Mouse (Mus musculus) spleen, postnatal 4 days (tissue): ENCODE measurements around the gene Palld.

Experiments
- DNase-seq, 2 experiments: peaks; one replicate each; pipeline ENCODE4 v3.0.0; 2022; ENCODE audit warnings: low spot score in 2 of 2

The Palld gene

DNA sequence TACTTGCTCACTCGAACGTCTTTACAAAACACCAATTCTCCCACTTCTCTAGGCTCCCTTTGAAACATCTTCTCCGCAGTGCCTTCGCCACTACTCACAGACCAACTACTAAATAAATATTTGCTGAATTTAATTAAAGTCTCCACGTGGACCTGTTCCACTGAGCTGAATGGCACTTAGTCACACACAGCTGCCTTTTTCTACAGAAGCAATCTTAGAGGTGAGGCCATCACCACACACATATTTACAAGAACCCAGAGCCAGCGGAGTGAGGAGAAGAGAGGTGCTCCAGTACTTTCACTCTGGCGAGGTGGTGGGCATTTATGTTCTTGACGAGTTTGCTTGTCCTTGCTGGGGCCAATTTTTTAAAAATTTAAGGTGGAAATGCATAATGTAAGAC, 346.3 kb downstream of the Palld start:
- DNase-seq = no peak

DNA sequence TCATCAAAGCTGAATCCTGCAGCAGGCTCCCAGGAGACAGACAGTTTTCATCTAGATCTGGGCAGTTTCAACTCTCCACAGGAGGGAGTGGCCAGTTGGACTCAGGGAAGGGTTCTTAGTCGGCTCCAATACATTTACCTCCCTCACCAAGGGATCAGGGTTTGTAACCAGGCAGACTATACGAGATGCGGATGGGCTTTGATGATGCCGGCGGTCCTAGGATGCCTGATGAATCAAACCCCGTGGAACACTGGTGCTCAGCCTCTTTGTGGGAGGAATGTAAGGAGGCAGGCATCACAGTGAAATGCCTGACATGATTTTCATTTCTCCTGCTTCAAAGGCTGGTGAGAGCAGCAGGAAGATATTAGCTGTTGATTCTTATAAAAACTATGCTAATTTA, 347.1 kb downstream of the Palld start:
- no peak for DNase-seq

DNA sequence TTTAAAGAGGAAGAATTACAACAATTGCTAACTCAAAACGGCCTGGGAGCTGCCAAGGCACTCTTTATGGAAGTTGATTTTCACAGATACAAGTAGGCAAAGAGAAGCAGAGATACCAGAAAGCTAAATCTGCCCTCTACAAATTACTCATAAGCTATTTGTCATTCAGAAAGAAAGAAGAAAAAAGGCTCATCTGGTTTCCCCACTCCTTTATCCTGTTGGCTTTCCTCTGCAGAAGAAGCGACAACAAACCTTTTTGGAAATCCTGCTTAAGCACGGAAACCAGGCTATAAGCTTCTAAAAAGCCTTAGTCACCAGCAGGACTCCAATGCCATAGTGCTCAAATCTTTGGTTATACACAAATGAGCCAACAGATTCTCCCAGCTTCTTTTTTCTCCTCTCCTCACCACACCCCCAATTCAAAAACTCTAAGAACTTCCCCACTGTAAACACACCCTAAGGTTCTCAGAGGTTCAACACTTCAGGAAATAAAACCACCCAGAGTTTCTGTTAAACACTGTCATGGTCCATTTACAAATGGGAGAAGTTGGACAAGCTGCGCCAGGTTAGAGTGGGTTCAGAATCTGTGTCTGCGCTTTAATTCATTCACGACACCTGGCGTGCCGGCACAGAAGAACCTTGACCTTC, 349.6 kb downstream of the Palld start:
- DNase-seq = no peak

DNA sequence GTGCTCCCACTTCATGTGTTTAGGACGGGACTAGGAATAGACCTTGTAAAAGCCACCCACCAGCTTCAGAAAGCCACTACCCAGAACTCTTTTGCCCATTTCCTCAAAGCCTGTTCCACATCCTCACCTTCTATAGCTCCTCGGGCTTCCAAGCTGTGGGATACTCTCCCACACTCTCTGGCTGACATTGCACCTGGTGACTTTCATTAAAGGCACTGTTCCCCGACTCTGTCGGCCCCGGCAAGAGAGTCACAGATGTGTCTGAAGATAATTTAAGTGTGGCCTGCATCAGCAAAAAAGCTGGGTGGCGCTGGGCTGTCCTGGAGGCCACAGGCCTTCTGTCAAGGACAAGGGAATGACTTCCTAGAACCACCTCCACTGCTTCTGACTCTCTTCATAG, 350.3 kb downstream of the Palld start:
- no peak for DNase-seq

DNA sequence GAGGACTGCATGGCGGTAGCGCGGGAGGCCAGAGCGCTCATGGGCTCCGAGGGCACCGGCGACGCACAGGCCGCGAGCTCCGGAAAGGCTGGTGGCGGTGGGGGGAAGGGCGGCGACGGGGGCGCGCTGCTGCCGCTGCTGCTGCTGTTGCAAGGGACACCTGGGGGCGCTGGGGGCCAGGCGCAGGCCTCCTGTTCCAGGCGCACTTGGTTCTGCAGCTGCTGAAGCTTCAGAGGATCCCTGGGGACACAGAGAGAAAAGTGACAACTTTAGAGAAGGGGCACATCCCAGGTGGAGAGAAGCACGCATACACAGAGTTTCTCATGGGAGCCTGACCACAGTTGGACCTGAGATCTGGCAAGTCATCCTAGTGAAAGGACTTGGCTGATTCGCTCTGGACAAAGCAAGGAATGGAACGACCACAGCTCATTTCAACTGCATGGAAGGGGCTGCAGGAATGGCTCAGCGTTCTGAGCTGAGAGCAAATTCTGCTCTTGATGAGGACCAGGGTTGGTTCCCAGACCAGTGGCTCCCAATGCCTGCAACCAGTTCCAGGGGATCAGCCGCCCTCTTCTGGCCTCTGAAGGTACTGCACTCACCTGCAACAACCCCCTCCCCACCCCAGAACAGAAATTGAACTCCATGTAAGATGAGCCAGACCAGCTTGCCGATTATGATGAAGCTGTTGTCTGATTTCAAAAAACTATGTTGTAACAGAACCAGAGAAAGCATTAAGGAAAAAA, 352.3 kb downstream of the Palld start:
- no peak for DNase-seq

DNA sequence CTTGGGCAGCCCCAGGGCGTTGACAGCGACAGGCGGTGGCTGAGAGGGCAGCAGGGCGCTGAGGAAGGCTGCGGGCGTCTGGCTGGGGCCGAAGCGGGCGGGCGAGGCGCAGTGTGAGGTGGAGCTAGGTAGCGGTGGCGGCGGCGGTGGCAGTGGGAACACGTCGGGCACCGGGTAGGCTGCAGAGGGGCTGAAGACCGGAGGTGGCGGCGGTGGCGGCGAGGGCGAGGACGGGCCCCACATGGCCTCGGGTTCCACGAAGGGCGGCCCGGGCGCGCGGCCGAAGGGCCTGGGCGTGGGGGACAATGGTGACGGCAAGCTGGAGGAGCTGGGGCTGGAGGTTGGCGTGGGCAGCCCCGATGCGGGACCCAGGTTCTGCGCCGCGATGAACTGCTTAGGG, 352.9 kb downstream of the Palld start:
- DNase-seq = no peak

DNA sequence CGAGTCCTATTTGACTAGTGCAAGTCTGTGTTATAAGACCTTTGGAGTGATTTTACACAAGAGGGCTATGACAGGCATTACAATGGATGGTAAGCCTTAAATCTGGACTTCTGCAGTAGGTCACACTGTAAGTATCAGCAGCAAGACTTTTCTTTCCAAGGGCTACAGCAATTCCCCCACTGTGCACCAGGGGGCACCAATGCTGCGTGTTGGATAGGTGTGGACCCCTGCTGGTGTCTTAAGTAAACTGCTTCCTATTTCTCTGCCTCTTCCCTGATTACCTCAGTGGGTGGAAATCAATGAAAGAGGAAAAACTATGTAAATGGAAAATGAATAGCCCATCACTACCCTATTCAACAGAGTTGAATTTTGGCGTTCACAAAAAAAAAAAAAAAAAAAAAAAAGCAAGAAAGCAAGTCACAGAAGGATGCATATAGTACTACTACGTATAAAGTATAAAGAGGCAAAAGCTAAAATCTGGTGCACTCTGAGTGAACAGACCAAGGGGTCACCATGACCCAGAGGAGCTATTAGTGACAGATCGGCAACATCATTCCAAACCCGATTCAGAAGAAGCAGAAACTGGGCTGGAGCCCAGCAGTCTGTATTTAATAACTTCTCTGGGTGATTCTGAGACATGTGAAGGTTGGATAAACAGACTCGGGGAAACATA, 362.5 kb downstream of the Palld start:
- peak; percentile 73 to 89 for DNase-seq

DNA sequence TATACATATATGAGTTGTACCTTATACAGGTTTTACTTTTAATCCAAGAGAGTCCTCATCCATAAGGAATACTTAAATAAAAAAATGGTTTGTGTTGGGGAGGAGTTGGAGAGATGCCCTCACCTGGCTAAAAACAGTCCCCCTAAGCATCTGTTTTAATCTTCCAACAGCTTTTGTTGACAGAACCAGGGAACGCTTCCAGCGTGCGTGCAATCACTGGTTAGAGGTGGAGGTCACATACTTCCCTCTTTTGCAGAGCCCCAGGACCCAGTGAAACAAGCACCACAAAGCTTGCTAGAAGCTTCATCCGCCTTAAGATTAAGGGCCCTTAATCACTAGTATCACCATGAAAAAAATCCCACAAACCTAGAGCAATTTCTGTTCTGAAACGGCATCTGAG, 365.0 kb downstream of the Palld start:
- no peak for DNase-seq

DNA sequence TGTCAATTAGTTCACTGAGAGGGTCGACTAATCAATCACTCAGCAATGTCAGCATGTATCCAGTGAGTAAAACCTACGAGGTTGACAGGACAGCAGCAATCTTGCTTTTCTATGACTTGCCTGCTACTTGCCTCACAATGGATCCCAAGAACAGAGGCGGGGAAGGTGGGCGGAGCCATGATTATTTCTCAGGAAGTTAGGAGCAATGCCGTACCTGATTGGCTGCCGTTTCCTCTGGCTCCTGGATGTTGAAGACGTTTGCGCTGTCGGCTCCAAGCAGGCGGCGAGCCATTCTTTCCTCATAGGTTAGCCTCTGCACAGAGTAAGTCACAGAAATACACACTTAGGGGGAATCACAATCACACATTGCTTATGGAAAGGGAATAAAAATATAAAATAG, 367.0 kb downstream of the Palld start:
- DNase-seq = no peak

DNA sequence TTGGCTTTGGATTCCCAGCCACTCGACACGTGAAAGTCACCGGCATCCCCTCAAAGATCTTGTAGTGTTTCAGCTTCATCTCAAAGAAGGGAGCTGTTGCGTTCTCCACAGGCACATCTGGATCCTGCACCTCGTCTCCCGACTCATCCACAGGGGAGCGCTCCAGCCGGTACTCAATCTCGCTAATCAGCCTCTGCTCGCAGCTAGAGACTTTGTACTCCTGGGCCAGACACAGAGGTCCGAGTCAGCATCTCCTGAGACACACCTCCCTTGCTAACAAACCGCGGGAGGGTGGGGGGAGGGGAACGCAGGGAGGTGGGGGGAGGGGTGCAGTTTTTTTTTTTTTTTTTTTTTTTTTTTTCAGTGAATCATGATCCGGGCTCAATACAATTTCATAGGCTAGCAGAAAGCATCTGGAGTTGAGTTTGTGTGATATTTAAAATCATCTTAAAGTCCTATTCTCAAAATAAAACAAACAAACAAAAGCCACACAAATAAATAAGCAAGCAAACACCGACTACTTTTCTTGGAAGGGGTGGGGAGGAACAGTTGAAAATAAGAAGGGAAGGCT, 369.0 kb downstream of the Palld start:
- DNase-seq = no peak

DNA sequence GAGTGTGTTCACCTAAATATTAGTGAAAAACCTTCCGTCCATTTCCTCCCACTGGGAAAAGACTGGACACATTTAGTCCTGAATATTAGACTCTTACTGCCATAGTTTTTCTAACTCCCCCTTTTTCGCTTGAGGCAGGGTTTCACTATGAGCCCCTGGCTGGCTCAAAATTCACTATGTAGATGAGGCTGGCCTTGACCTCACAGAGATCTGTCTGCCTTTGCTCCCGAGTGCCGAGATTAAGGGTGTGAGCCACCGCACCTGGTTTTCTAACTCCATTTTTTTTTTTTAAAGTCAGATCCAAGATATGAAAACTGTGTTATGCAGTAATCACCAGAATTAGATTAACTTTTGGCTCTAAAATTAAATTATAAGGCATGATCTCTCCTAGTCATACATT, 369.7 kb downstream of the Palld start:
- no peak for DNase-seq

DNA sequence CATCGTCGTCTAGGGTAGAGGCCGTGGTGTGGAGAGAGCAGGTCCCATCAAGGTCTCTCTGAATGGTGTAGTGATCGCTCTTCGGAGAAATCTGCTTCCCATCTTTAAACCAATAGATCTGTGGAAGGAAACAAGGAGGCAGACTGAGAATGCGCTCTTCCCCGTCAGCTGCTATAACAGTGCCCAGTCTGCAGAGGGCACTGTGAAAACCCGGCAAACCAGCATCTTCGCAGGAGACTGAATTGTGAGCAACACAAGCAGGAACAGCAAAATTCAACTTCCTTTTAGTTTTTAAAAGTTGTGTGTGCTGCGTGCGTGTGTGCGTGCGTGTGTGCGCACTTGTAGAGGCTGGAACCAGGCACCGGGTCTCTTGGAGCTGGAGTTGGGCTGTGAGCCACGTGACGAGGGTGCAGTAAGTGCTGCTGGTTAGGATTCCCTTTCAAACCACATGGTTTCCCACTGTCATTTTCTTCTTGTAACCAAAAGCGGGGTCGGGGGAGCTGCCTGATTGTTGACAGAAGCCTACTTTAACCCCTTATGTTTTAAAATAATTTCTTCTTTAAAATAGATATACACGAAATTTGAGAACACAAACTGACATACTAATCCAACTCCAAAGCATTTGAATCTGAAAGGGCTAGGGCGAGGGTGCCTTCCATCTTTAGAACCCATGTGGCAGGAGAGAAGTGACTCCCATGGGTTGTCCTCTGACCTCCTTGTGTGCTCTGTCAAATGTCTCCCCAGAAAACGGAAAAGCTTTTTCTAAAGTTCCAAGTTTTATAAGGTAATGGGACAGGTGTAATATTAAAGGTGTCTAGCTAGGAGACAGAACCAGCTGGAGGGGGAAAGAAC, 370.3 kb downstream of the Palld start:
- DNase-seq = no peak

DNA sequence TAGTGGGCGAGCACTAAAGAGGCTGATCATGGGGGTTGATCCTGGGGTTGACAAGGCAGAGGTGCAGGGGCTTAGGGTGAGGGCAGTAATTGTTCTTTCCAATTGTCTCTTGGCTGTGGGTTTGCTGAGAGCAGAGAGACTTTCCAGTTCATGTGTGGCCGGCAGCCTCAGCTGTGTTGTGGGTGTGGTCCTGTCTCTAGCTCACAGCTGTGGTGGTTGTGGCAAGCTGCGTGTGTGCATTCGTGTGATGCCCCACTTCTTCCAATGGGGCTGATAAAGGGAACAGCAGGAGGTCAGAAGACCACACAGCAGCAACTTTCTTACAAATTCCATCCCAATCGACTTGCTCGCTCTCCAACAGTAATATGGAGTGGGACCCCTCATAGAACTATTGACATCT, 373.8 kb downstream of the Palld start:
- no peak for DNase-seq

DNA sequence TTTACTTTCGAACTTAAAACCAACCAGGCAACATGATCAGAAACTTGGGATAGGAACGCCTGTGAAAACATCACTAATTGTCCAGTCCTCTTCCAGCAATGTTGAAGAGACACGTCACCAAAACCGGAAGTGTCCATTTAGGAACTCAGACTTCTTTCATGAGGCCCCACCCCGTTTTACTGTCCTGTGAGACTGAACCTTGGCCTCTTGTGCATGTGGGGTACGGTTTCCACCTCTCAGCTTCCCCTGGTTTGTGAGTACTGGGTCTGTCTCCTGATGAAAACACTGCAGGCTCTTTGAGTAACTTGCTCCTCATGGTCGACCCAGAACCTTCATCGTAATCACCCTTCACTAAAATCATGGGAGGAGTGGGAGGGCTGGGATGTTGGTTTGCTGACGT, 374.3 kb downstream of the Palld start:
- no peak for DNase-seq

DNA sequence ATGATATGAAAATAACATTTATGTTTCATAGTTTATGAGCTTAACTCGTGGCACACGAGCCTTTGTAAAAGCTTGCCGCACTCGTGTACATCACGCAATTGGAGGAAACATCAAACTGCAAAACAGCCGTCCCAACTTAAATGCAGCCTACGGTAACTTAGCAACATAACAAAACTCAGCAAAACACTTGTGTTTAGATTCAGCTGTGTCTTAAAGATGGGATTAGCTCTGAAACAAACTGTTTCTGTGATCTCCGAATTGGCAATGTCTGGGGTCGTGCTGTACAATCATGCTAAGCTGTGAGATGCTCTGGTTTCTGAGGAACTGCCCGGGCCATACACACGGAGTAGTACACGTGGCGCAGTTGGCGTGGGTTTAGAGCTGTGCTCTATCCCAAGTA, 375.5 kb downstream of the Palld start:
- DNase-seq = no peak

DNA sequence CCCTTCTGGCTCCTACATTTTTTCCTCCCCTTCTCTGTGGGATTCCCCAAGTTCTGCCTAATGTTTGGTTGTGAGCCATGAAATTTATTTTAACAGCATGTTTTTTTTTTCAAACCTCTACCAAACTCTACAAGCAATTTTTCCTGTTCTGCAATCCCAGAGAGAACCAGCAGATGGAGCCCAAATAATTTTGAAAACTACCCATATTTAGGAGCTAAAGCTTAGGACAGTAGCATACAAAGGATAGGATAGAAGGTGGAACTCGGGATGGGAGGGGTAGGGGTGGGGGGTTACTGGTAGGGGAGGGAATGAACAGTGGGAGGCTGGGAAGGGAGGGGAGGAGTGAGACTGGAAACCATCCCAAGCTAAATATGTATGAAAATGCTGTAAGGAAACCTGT, 380.4 kb downstream of the Palld start:
- DNase-seq = no peak

DNA sequence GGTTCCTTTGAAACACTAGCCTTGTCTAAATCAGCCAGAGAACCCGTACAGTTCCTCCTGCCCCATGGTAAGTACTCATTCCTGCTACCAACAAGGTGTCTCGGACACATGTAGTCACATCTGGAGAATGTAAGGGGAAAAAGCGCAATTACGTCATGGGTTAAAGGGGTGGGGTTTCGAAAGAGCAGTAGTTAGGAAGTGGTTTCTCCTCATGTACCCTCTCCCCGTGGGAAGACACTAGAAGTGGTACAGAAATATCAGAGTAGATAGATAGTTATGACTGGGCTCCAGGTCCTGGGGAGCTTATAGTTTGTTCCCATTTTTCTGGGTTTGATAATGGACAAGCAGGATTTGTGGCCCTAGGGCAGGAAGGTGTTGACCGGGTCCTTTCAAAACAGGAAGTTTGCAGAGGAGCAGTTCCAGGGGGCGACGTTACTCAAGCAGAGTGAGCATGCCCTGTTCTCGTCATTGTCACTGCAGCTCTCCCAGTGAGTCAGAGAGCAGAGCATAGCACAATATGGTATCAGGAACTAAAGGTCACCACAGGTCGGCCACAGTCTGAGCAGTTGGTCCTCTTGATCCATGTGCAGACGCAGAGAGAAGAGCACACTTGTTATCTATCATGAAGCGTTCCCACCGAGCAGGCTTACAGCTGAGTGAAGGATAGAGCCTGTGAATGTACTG, 384.8 kb downstream of the Palld start:
- no peak for DNase-seq

DNA sequence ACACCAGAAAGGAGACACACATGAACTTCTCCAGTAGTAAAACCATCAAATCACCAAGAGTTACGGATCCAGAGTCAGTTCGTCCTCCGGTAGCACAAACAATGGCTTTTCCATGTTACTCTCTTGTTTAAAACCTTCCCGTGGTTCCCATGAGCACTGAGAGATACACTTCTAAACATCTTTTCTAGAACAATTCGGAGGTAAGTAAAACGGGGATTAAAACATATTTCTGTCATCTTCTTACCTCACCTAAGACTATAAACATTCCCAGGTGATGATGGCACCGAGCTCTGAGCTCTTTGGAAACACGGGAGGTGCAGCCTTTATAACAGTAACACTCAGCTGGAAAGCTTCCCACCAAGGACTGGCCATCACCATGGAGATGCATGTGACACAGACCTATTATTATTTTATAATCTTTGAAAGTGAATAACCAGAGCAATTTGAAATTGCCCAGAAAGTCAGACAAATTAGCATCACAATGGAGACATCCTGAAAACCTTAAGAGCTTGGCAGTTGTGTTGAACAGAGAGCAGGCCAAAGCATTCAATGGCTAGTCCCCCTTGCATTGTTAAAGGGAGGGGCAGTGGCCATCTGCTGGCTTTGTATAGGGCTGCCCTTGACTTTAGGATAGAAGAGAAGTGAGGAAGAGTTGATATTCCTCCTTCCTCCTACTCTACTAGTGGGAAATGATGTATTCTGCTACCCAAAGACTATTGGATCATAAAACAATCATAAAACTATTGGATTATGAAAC, 385.6 kb downstream of the Palld start:
- DNase-seq = no peak

DNA sequence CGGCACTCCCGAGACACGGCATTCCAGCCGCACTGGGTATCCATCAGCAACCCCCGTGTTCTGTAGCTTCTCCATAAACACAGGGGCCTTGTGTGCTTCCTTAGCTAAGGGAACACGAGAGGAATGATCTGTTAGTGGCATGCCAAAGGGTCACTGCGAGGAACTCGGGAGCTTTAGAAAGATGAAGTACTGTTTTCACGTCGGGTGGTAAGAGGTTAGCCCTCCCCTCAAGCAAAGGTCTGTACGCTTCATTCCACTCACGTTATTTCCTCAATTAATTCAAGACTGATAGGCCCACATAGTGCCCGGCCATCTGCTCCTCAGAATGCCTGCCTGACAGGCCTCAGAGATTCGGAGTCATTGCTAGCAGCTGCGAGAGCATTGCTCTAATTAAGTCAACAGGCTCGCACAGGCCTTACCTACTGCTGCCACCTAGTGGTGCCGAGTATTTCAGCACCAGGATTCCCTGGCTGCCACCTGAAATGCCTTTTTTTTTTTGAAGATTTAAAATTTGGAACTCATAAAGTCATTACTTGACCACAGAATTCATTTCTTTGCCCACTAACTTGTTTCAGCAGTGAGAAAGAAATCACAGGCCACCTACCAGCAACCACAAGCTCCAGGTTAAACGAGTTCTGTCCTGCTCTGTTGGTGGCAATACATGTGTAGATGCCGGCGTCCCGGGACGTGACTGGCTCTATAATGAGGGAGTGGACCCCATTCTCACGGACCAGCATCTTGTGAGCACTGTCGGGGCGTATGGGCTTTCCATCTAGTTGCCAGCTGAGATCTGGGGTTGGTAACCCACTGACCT, 386.4 kb downstream of the Palld start:
- peak; percentile 67 to 86 for DNase-seq
